Mouse (Mus musculus) Patski (cell line): Measurements from ENCODE around the gene Hsd17b11. TPM values are rescaled to one million over a fixed set of nuclear protein-coding genes. Genes with fewer than 3 reads are reported as not detected.
"Not testable (repeated sequence)": the region's sequence is repeated elsewhere in the genome, so short reads cannot be mapped to it uniquely, and the experiment has no call there.

Source experiments
- ATAC-seq: fragments of 100-300 bp; one replicate; pipeline ENCODE4 v1.8.0; 2021
- CTCF ChIA-PET: fragments of 350-600 bp; sonication (Branson Sonifier 250); formaldehyde crosslinking; loops from one replicate; lab custom pipeline; 2022; ENCODE audit warnings: inconsistent platforms; lab: Charles Lee
- POLR2A ChIA-PET: fragments of 350-600 bp; sonication (Branson Sonifier 250); formaldehyde crosslinking; loops from one replicate; lab custom pipeline; 2022; ENCODE audit warnings: antibody characterized with exemption, inconsistent platforms; lab: Charles Lee
- DNase-seq: peaks from one replicate; pipeline ENCODE4 v3.0.0-alpha.2; 2011; ENCODE audit warnings: low read depth, low spot score
- H3K27me3 ChIP-seq: fragments of 371-371 bp; one replicate; pipeline ENCODE4 v1.5.1; 2021
- CTCF ChIP-seq: fragments of 100-300 bp; IDR thresholded peaks from one replicate; pipeline ENCODE4 v1.5.1; 2021
- in situ Hi-C: fragments of 300-500 bp; cut with MboI; formaldehyde crosslinking; loops from 3 replicates; pipeline ENCODE4 v1.11.1; 2018; ENCODE audit warnings: low pct_unique_long_range_greater_than_20kb, mixed read lengths
- polyA plus RNA-seq: library from polyadenylated mRNA; unstranded; gene quantifications from one replicate; pipeline ENCODE4 v1.2.3, GENCODE M21; 2021

The Hsd17b11 gene
- polyA plus RNA-seq, 1 experiment from 2014 or later = 14.3 TPM

GRCm38 (mm10) chr5:103971051-103971450 lies 50.7 kb downstream of the Hsd17b11 start:
- ATAC-seq = no peak
- ChIA-PET CTCF (no interaction called here), POLR2A (no interaction called here)
- no peak for TF ChIP-seq CTCF
- peaks cover 15% of the 10 kb centered on the region for H3K27me3 ChIP-seq
- DNase-seq = no peak
- in situ Hi-C loops = no loop called here

GRCm38 (mm10) chr5:103962935-103963429 lies 58.7 kb downstream of the Hsd17b11 start:
- ChIA-PET CTCF (no interaction called here), POLR2A (no interaction called here)
- TF ChIP-seq CTCF = no peak
- no peak for DNase-seq
- peaks cover 26% of the 10 kb centered on the region for H3K27me3 ChIP-seq
- in situ Hi-C loops = no loop called here
- no peak for ATAC-seq

DNA sequence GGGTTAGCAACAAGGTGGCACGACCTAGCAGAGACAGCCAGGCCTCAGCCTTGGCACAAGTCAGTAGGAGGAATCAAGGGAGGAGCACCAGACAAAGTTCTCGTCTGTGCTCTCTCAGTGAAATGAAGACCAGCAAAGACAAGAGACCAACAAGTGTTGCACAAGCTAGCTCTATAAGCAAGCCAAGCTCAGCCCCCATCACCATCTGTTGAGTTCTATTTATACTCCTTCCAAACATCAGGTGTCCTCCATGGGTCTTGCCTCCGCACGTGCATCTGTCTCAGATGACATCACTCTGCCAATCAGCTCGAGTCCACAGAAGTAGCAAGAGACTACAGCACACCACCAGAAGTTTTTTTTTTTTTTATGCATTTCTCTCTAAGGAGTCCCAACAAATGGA lies 67.1 kb downstream of the Hsd17b11 start:
- TF ChIP-seq CTCF = no peak
- POLR2A ChIA-PET = no interaction called here
- CTCF ChIA-PET = interaction anchor here (1.2 to 1.6 kb wide), 2 partner anchors 9 to 40 kb away, joined by 4 read pairs; no protein-coding TSS in a partner anchor

DNA sequence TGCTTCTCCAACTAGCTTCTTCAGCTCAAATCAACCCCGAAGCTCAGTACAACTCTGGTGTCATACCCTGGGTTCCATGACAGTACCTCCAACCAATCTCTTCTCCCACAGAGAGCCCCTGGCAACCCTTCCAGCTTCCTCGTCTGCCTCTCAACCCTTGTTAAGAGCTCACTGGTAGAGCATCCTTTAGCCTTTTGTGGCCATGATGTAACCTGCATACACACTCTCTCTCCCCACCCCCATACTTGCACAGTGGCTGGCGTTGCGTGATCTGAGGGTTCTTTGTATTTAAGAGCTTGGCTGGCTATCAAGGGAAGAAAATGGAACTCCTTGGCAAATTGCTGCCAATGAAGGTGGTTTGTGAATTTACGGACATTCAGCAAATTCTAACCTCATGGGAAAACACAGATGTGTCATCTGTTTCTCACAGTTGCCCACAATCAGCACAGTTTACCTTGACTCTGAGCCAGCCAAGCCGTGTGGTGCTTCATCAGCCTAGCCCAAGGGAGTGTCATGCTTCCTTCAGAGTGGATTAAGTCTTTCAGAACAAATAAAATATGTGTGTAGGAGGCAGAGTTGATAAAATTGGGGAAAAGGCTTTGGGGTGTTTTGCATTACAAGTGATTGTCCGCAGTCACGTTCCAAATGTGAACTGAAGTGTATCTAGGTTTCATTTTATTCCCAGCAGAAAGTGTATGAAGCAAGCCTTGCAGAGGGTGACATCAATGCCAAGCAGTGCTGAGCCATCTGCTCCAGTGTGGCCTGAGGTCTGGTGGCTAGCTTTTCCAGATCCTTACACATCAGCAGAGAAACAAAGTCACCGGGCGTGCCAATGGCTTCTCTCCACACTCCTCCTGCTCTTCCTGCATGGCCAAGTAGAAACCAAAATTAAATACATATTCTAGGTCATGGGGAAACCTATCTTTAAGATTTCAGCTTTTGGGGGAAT lies 68.3 kb downstream of the Hsd17b11 start:
- TF ChIP-seq CTCF = no peak
- H3K27me3 ChIP-seq = no peaks in the 10 kb centered on the region
- ChIA-PET CTCF (interaction anchor here (1.6 kb wide), 1 partner anchor 8 kb away, joined by 4 read pairs; no protein-coding TSS in a partner anchor), POLR2A (no interaction called here)
- DNase-seq = peak; percentile 47
- in situ Hi-C loops = no loop called here
- peak; percentile 47 for ATAC-seq

More for the DNA sequence above, 67.1 kb downstream of the Hsd17b11 start:
- DNase-seq (no peak), ATAC-seq (no peak)
- in situ Hi-C loops = no loop called here
- no peaks in the 10 kb centered on the region for H3K27me3 ChIP-seq

- POLR2A ChIA-PET, in situ Hi-C loops, CTCF ChIA-PET, H3K27me3 ChIP-seq, ATAC-seq, DNase-seq: not testable (repeated sequence)
These were observed 71.6 kb downstream of the Hsd17b11 start for GRCm38 (mm10) chr5:103950138-103950537.

DNA sequence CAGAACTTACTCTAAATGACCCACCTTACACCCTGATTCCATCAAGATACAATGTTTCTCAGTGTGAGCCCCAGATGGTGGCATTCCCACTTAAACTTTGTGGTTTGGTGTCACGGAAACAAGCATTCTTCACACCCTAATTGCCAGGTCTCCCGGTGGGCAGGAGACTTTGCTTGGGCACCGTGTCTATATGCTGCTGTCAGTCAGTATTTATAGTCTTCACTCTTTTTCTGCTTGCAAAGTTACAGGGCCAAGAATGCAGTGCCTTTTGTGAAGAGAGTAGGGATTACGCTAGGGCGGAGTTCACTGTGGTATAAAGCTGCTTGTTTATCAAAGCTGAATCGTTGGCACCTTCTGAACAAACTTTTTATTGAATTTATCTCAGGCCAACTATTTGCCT lies 78.5 kb downstream of the Hsd17b11 start:
- POLR2A ChIA-PET = no interaction called here
- in situ Hi-C loops = no loop called here

GRCm38 (mm10) chr5:103939856-103940255 lies 81.9 kb downstream of the Hsd17b11 start:
- ChIA-PET POLR2A (no interaction called here), CTCF (interaction anchor here (4.7 kb wide), 1 partner anchor 11 kb away, joined by 37 read pairs; no protein-coding TSS in a partner anchor)
- in situ Hi-C loops = no loop called here
- TF ChIP-seq CTCF = no peak
- ATAC-seq (no peak), DNase-seq (no peak)
- peaks cover 36% of the 10 kb centered on the region for H3K27me3 ChIP-seq

More for the DNA sequence above, 78.5 kb downstream of the Hsd17b11 start:
- CTCF ChIA-PET = no interaction called here
- no peak for DNase-seq
- H3K27me3 ChIP-seq = peaks cover 39% of the 10 kb centered on the region
- no peak for TF ChIP-seq CTCF
- ATAC-seq = no peak

Other genes starting within 250 kb of the Hsd17b11 start
- 5.5 TPM for gene Klhl8, start 110.7 kb downstream of the Hsd17b11 start, polyA plus RNA-seq
- gene Hsd17b13, start 44.5 kb downstream of the Hsd17b11 start, polyA plus RNA-seq = not detected
- gene Nudt9, start 24.4 kb upstream of the Hsd17b11 start, polyA plus RNA-seq = 52.3 TPM
- not detected for gene Gm17660, start 55.7 kb upstream of the Hsd17b11 start, polyA plus RNA-seq
- not detected for gene Sparcl1, start 91.8 kb upstream of the Hsd17b11 start, polyA plus RNA-seq
- not detected for gene Dspp, start 148.8 kb upstream of the Hsd17b11 start, polyA plus RNA-seq
- not detected for gene Dmp1, start 180.7 kb upstream of the Hsd17b11 start, polyA plus RNA-seq